Mouse (Mus musculus) small intestine, adult 2 months (tissue): Measurements from ENCODE around the gene Tbc1d2b. TPM values are rescaled to one million over a fixed set of nuclear protein-coding genes. Genes with fewer than 3 reads are reported as not detected.

Experiments
- H3K27ac ChIP-seq: fragments of 200-500 bp; 2 replicates; pipeline ENCODE4 v1.5.1; 2012; ENCODE audit warnings: low read depth, low read length, control low read depth, inconsistent platforms; ENCODE audit not compliant: insufficient read depth
- H3K27me3 ChIP-seq: fragments of 200-500 bp; 2 replicates; pipeline ENCODE4 v1.6.1; 2012; ENCODE audit warnings: mild to moderate bottlenecking, moderate library complexity, low read length, inconsistent platforms; ENCODE audit not compliant: control insufficient read depth, insufficient read depth
- H3K36me3 ChIP-seq: fragments of 200-500 bp; 2 replicates; pipeline ENCODE4 v1.6.1; 2012; ENCODE audit warnings: mild to moderate bottlenecking, low read length, control low read depth, inconsistent platforms; ENCODE audit not compliant: control insufficient read depth, insufficient read depth
- H3K4me1 ChIP-seq: fragments of 200-500 bp; 2 replicates; pipeline ENCODE4 v1.6.1; 2012; ENCODE audit warnings: low read length, inconsistent platforms, mixed read lengths; ENCODE audit not compliant: control insufficient read depth, insufficient read depth, insufficient read length
- H3K4me3 ChIP-seq: fragments of 200-500 bp; 2 replicates; pipeline ENCODE4 v1.5.1; 2012; ENCODE audit warnings: low read depth, mild to moderate bottlenecking, control low read depth, inconsistent platforms, low read length, moderate library complexity
- CTCF ChIP-seq: fragments of 200-500 bp; IDR thresholded peaks from 2 replicates; pipeline ENCODE4 v1.5.1; 2012; ENCODE audit warnings: low read depth, mild to moderate bottlenecking, control low read depth, inconsistent platforms, low read length, moderate library complexity, mixed read lengths; ENCODE audit not compliant: insufficient replicate concordance, insufficient read length; ENCODE audit errors: extremely low read depth
- POLR2A ChIP-seq: fragments of 200-500 bp; IDR thresholded peaks from 2 replicates; pipeline ENCODE4 v1.6.1; 2012; ENCODE audit warnings: low read depth, mild to moderate bottlenecking, control low read depth, inconsistent platforms, low read length, moderate library complexity
- WGBS: fragments of 180-500 bp; shearing (Covaris S2); methylation state at CpG from one replicate; pipeline ENCODE4 v1.1.7; 2018; 5-methylcytosine and 5-hydroxymethylcytosine counted together
- polyA plus RNA-seq: library from polyadenylated mRNA; depleted of rRNA; stranded (reverse); fragments of >200 nt; gene quantifications from 2 replicates; pipeline ENCODE4 v1.2.3, GENCODE M21; 2012

Gene Tbc1d2b
- polyA plus RNA-seq, 1 experiment, result 13.1 TPM

DNA sequence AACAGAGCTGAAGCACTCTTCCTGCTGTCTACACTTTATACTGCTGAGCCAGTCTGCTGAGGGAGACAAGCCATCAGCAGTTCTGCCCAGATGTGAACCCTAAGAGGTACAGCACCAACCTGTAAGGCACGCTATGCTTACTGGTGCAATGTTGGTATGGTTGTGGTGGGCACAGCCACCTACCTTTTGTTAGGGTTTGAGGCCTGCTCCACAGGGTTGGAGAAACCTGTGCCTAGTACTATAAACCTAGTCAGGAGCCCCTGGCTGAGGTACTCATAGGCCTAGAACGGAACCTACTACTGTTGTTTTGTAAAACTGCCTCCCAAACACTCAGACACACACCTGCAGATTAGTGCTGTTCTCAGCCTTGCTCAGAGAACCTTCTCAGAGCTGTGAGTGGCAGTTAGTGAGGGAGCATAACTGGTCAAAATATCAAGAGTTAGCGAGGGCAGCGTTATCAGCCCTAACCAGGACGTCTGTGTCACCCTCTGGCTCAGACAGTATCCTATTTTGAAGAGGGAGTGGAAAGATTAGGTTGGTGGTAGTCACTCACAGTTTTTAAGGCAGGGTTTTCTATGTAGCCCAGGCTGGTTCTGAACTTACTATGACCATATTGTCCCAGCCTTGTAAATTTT, 20.3 kb downstream of the Tbc1d2b start:
- Histone ChIP-seq H3K4me1 (peaks cover 6% of the 10 kb centered on the region; the same call in 1 of the 2 replicates), H3K27ac (no peak overlapping the region), H3K4me3 (no peak overlapping the region), H3K36me3 (peaks cover 11% of the 10 kb centered on the region), H3K27me3 (no peaks in the 10 kb centered on the region)
- TF ChIP-seq POLR2A, result no peak
- no peak for TF ChIP-seq CTCF
- 79% methylated on average over 5 of the region's 5 CpGs for WGBS

DNA sequence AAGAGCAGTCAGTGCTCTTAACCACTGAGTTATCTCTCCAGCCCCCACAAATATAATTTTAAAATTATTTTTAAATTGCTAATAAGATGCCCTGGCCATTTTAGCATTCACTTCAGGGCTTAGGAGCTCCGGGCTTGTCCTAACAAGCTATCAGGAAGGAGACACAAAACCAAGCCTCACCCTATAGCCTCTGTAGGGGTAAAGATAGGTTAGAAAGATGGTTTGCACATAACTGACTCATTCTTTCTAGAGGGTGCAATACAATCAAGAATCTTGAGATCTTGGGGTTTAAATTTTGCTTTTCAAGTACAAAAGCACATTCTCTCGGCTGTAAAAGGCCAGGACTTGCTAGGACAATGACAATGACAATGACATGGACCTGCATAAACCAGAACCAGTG, 21.6 kb downstream of the Tbc1d2b start:
- Histone ChIP-seq H3K27ac (no peak overlapping the region), H3K4me1 (peaks cover 10% of the 10 kb centered on the region; the same call in 1 of the 2 replicates), H3K4me3 (no peak overlapping the region), H3K27me3 (no peaks in the 10 kb centered on the region), H3K36me3 (peaks cover 11% of the 10 kb centered on the region)
- TF ChIP-seq POLR2A (no peak), CTCF (no peak)
- WGBS, result 88% methylated on average over 2 of the region's 2 CpGs

DNA sequence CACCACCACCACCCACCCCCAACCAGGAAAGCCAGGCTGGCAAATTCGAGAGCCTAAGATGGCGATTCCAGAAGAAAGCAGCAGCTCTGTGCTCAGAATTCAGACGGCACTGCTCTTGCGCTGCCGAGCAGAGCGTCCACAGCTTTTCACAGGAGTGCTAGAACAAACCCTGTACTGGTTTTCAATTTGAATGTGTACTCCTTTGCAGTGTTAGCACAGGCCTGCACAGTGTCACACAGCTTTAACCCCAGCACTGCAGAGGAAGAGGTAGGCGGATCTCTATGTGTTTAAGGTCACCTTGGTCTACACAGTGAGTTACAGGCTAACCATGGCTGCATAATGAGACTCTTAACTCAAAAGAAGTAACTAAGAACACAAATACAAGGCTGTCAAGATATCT, 22.3 kb downstream of the Tbc1d2b start:
- Histone ChIP-seq H3K27me3 (no peaks in the 10 kb centered on the region), H3K27ac (no peak overlapping the region), H3K36me3 (peaks cover 9% of the 10 kb centered on the region), H3K4me1 (peaks cover 10% of the 10 kb centered on the region; the same call in 1 of the 2 replicates), H3K4me3 (no peak overlapping the region)
- WGBS, result 87% methylated on average over 7 of the region's 7 CpGs
- TF ChIP-seq CTCF (no peak), POLR2A (no peak)

DNA sequence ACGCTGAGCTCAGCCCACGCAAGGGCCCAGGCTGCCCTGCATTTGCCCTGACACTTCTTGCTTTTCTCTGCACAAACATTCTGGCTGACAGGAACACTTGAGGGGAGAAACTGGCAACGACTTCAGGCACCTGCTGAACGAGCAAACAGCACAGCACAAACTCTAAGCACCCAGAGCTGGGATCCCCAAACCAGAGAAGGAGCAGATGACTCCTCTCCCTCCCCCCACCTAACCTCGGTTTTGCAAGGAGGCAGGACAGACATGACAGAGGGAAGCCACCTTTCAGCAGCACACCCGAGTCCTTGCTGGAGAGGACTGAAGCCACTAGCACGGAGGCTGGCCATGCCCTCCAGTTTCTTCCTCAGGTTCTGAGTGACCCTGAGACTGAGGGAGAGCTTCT, 23.3 kb downstream of the Tbc1d2b start:
- H3K4me3 ChIP-seq, result no peak overlapping the region
- 75% methylated on average over 7 of the region's 7 CpGs for WGBS
- H3K36me3 ChIP-seq, result peaks cover 9% of the 10 kb centered on the region
- H3K27ac ChIP-seq, result no peak overlapping the region
- H3K4me1 ChIP-seq, result peaks cover 11% of the 10 kb centered on the region; the same call in 1 of the 2 replicates
- TF ChIP-seq POLR2A (no peak), CTCF (no peak)
- no peaks in the 10 kb centered on the region for H3K27me3 ChIP-seq

DNA sequence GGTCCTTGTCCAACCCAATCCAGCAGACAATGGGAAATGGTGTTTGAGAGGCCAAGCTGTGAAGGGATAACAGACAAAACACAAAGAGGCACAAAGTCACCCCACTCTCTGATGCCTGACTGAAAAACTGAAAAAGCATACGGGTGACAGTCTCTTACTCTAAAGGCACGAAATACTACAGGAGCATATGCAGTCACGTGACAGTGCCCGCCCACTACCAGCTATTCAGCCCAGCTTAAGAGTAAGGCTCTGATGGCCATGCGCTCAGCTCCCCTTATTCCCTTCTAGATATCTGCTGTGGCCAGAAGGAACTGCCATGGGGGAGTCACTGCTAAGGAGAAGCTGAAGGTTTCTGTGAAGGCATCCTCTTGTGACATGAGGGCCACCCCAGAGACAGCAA, 24.8 kb downstream of the Tbc1d2b start:
- H3K4me3 ChIP-seq, result no peak overlapping the region
- WGBS, result 92% methylated on average over 5 of the region's 5 CpGs
- H3K36me3 ChIP-seq, result peaks cover 12% of the 10 kb centered on the region
- H3K27me3 ChIP-seq, result no peaks in the 10 kb centered on the region
- no peak for TF ChIP-seq CTCF
- TF ChIP-seq POLR2A, result no peak
- peaks cover 6% of the 10 kb centered on the region; the same call in 1 of the 2 replicates for H3K4me1 ChIP-seq
- H3K27ac ChIP-seq, result no peak overlapping the region

DNA sequence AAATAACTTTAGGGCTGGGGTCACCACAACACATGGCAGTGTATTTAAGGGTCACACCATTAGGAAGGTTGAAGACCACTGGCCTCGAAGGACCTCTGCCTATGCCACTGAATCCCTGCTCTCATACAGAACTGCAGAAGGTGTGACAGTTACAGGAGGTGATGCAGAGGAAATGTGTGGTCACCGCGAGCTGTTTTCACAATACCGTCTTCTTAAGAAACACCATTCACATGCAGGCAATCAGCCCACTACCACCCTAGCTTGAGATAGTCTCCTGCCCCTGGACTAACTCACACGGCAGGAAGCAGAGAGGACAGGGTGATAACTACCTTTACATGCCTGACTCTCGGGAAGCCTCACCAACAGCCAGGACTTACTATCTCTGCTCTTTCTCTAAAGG, 25.4 kb downstream of the Tbc1d2b start:
- Histone ChIP-seq H3K27me3 (no peaks in the 10 kb centered on the region), H3K4me1 (peaks cover 6% of the 10 kb centered on the region; the same call in 1 of the 2 replicates), H3K36me3 (peaks cover 14% of the 10 kb centered on the region), H3K4me3 (no peak overlapping the region), H3K27ac (no peak overlapping the region)
- 92% methylated on average over 6 of the region's 6 CpGs for WGBS
- TF ChIP-seq POLR2A (no peak), CTCF (no peak)

DNA sequence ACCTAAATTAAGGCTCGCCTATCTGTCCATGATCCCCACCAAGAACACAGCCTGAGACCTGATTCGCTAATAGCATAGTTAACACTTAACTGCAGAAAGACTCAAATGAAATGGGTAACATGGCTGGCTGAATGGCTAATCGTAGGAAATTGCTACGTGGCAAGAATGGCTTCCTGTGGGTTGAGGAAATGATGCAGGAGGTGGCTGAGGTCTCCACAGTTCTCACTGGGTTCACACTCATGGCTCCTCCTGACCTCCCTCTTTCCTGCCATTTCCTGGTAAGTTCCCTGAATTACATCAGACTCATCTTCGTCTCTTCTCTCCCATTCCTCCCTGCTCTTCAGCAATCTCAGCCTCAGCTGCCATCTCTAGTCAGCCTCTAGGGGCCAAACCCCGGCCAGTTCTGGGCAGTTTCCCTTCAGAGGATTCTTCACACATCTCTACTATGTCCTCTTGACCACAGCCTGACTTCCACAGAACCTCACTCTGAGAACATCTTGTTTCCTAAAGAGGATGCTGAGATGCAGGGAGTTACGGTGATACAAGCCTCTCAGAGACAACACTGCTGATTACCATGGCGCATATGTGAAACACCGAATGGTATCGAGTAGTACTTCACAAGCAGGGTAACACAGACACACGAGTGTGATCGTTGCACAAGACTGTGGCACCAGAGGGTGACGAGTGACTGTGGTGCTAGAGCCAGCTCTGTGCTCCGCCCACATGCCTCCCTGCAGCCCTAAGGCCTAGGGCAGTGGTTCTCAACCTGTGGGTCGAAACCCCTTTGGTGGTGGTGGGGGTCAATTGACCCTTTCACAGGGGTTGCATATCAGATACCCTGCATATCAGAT, 26.1 kb downstream of the Tbc1d2b start:
- H3K4me1 ChIP-seq, result peaks cover 6% of the 10 kb centered on the region; the same call in 1 of the 2 replicates
- H3K4me3 ChIP-seq, result no peak overlapping the region
- H3K36me3 ChIP-seq, result peaks cover 17% of the 10 kb centered on the region
- 80% methylated on average over 15 of the region's 15 CpGs for WGBS
- H3K27me3 ChIP-seq, result no peaks in the 10 kb centered on the region
- TF ChIP-seq POLR2A, result no peak
- no peak for TF ChIP-seq CTCF
- peak overlapping the region; percentile 28 for H3K27ac ChIP-seq
